Mouse (Mus musculus) kidney, adult 2 months (tissue): Measurements from ENCODE around the gene Dcaf7. TPM values are rescaled to one million over a fixed set of nuclear protein-coding genes. Genes with fewer than 3 reads are reported as not detected.
"Not testable (repeated sequence)": the region's sequence is repeated elsewhere in the genome, so short reads cannot be mapped to it uniquely, and the experiment has no call there.

ENCODE experiments used
- DNase-seq: peaks from one replicate; pipeline ENCODE4 v3.0.0; 2021
- H3K27ac ChIP-seq: fragments of 200-500 bp; 2 replicates; pipeline ENCODE4 v1.5.1; 2012; ENCODE audit warnings: low read depth, low read length, control low read depth, inconsistent platforms; ENCODE audit not compliant: insufficient read depth
- H3K27me3 ChIP-seq: fragments of 200-500 bp; replicated peaks from 2 replicates; pipeline ENCODE4 v1.6.1; 2012; ENCODE audit warnings: mild to moderate bottlenecking, moderate library complexity, low read length, inconsistent platforms; ENCODE audit not compliant: control insufficient read depth, insufficient read depth
- H3K36me3 ChIP-seq: fragments of 200-500 bp; 2 replicates; pipeline ENCODE4 v1.6.1; 2012; ENCODE audit warnings: mild to moderate bottlenecking, moderate library complexity, low read length, inconsistent platforms; ENCODE audit not compliant: control insufficient read depth, insufficient read depth
- H3K4me1 ChIP-seq: fragments of 200-500 bp; 2 replicates; pipeline ENCODE4 v1.6.1; 2011; ENCODE audit warnings: low read length; ENCODE audit not compliant: control insufficient read depth, insufficient read depth
- H3K4me3 ChIP-seq: fragments of 200-500 bp; 2 replicates; pipeline ENCODE4 v1.5.1; 2011; ENCODE audit warnings: mild to moderate bottlenecking, low read depth, low read length, control low read depth; ENCODE audit not compliant: insufficient read depth
- CTCF ChIP-seq: fragments of 200-500 bp; conservative IDR thresholded peaks from 2 replicates; pipeline ENCODE4 v1.5.1; 2011; ENCODE audit warnings: low read depth, mild to moderate bottlenecking, control low read depth, low read length, moderate library complexity, mixed read lengths; ENCODE audit not compliant: insufficient read depth, insufficient read length
- POLR2A ChIP-seq: fragments of 200-500 bp; IDR thresholded peaks from one replicate; pipeline ENCODE4 v1.6.1; 2011; ENCODE audit warnings: low read depth, low read length, control low read depth
- WGBS: fragments of 180-500 bp; shearing (Covaris S2); methylation state at CpG from one replicate; pipeline ENCODE4 v1.1.7; 2018; 5-methylcytosine and 5-hydroxymethylcytosine counted together
- polyA plus RNA-seq: library from polyadenylated mRNA; depleted of rRNA; stranded (reverse); fragments of >200 nt; gene quantifications from 2 replicates; pipeline ENCODE4 v1.2.3, GENCODE M21; 2012

The Dcaf7 gene
- polyA plus RNA-seq, 1 experiment: 37.7 TPM

DNA sequence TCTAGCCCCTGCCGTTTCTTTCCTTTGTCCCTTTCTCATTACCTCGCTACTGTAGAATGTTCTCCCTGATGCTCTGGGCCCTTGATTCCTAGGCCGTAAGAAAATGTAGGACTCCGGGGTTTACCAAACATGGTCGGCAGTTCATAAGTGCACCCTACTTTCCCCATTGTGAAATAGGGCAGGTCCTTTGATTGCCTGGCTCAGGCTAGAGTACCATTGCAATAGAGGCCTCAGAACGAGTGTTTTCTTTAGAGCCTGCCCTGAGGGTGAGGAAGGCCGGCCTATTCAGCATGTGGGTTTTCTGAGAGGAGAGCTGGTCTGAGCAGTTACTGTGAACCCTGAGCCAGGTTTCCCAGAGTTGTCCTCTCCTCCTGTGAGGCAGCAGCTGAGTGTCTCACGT lies 21.3 kb downstream of the Dcaf7 start:
- Histone ChIP-seq H3K4me3 (no peak overlapping the region), H3K27me3 (no peaks in the 10 kb centered on the region), H3K36me3 (no peaks in the 10 kb centered on the region; the same call in none of the 2 replicates), H3K27ac (no peak overlapping the region), H3K4me1 (no peaks in the 10 kb centered on the region)
- WGBS: 77% methylated on average over 8 of the region's 8 CpGs
- DNase-seq: no peak
- TF ChIP-seq CTCF: no peak
- no peak for TF ChIP-seq POLR2A

- H3K36me3 ChIP-seq: no peaks in the 10 kb centered on the region; the same call in 1 of the 2 replicates
- TF ChIP-seq CTCF: no peak
- no peak for TF ChIP-seq POLR2A
- H3K27ac ChIP-seq: no peak overlapping the region
- 91% methylated on average over 1 of the region's 1 CpGs for WGBS
- no peaks in the 10 kb centered on the region for H3K27me3 ChIP-seq
- H3K4me1 ChIP-seq: peaks cover 6% of the 10 kb centered on the region; the same call in 1 of the 2 replicates
- H3K4me3 ChIP-seq: no peak overlapping the region
- DNase-seq: no peak
These were observed 23.9 kb downstream of the Dcaf7 start for GRCm38 (mm10) chr11:106060549-106060948.

DNA sequence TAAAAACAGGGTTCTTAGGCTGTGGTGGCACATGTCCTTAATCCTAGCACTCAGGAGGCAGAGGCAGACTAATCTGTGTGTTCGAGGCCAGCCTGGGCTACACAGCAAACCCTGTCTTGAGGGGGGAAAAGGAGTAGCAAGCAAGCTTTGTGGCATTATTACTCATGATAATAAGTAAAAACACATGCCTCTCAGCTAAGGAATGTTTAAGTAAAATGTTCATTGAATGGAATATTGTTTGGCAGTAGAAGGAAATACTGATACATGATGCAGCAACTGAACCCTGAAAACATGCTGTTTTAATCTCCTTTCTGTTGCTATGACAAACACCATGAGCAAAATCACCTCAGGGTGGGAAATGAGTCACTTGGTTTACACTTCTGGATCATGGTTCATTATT lies 24.6 kb downstream of the Dcaf7 start:
- no peak for DNase-seq
- Histone ChIP-seq H3K36me3 (no peaks in the 10 kb centered on the region; the same call in 1 of the 2 replicates), H3K4me1 (peaks cover 6% of the 10 kb centered on the region; the same call in 1 of the 2 replicates), H3K4me3 (no peak overlapping the region), H3K27ac (no peak overlapping the region), H3K27me3 (no peaks in the 10 kb centered on the region)
- WGBS: 83% methylated on average over 1 of the region's 1 CpGs
- TF ChIP-seq CTCF (no peak), POLR2A (no peak)

DNA sequence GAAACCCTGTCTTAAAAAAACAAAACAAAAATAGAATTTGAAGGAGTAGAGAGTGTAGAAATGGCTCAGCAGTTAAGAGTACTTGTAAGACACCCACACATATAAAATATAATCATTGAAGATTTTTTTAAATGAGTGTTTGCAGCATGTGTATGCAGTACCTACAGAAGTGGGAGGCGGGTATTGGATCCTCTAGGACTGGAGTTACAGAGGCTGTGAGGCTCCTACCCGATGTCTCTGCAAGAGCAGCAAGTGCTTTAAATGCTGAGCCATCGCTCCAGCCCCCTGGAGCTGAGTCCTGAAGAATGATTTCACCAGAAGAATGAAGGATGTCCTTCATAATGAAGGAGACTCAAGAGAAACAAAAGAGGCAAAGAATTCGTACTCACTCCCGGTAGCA lies 27.1 kb downstream of the Dcaf7 start:
- no peak for DNase-seq
- H3K36me3 ChIP-seq: no peaks in the 10 kb centered on the region

GRCm38 (mm10) chr11:106065073-106065922 lies 28.6 kb downstream of the Dcaf7 start:
- no peak for TF ChIP-seq CTCF
- TF ChIP-seq POLR2A: no peak
- Histone ChIP-seq H3K4me1 (peaks cover 9% of the 10 kb centered on the region; the same call in 1 of the 2 replicates), H3K27me3 (no peaks in the 10 kb centered on the region), H3K4me3 (peak overlapping the region; percentile 71), H3K36me3 (no peaks in the 10 kb centered on the region), H3K27ac (peak overlapping the region; percentile 70)
- DNase-seq: no peak
- WGBS: 31% methylated on average over 18 of the region's 18 CpGs

More for the DNA sequence above, 27.1 kb downstream of the Dcaf7 start:
- TF ChIP-seq POLR2A (no peak), CTCF (no peak)
- H3K27ac ChIP-seq: no peak overlapping the region
- no peaks in the 10 kb centered on the region for H3K27me3 ChIP-seq
- no peak overlapping the region for H3K4me3 ChIP-seq
- peaks cover 9% of the 10 kb centered on the region; the same call in 1 of the 2 replicates for H3K4me1 ChIP-seq
- WGBS: 88% methylated on average over 5 of the region's 5 CpGs

- DNase-seq: peak; percentile 98
- Histone ChIP-seq H3K27me3 (no peaks in the 10 kb centered on the region), H3K36me3 (no peaks in the 10 kb centered on the region; the same call in 1 of the 2 replicates), H3K4me1 (peaks cover 9% of the 10 kb centered on the region; the same call in 1 of the 2 replicates), H3K27ac (peak within 1 kb of the TSS; percentile 70), H3K4me3 (peak within 1 kb of the TSS; percentile 71)
- TF ChIP-seq POLR2A: peak; percentile 6
- peak; percentile 47 for TF ChIP-seq CTCF
- WGBS: under 1% methylated on average over 49 of the region's 49 CpGs
These were observed 29.4 kb downstream of the Dcaf7 start, which contains the start of gene Taco1 for GRCm38 (mm10) chr11:106065923-106066571. TSS of gene Taco1 (plus strand) at chr11:106066061.

DNA sequence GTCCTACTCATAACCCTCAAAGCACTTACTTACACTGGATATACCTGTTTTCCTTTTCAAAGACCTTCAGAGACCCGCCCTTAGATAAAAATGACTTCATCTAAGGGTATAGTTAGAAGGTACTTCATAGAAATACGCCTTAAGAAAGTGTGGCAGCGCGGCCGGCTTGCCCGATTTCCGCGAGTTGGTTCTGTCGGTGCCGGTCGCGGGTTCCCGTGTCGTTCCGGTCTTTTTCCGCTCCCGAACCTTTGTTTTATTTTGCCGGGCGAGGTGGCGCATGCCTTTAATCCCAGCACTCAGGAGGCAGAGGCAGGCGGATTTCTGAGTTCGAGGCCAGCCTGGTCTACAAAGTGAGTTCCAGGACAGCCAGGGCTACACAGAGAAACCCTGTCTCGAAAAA lies 29.9 kb downstream of the Dcaf7 start:
- WGBS: 13% methylated on average over 23 of the region's 23 CpGs

More for the DNA sequence above, 29.9 kb downstream of the Dcaf7 start:
- H3K27ac ChIP-seq: peak overlapping the region; percentile 48
- not testable (repeated sequence) for H3K27me3 ChIP-seq, H3K36me3 ChIP-seq, H3K4me1 ChIP-seq
- peak overlapping the region; percentile 71 for H3K4me3 ChIP-seq
- peak; percentile 25 for DNase-seq
